Mouse (Mus musculus): Measurements from ENCODE around the gene Commd6. TPM values are rescaled to one million over a fixed set of nuclear protein-coding genes. Genes with fewer than 3 reads are reported as not detected.

Gene Commd6
- total RNA-seq (2017): 24.2 and 33.8 TPM in 2 replicates

DNA sequence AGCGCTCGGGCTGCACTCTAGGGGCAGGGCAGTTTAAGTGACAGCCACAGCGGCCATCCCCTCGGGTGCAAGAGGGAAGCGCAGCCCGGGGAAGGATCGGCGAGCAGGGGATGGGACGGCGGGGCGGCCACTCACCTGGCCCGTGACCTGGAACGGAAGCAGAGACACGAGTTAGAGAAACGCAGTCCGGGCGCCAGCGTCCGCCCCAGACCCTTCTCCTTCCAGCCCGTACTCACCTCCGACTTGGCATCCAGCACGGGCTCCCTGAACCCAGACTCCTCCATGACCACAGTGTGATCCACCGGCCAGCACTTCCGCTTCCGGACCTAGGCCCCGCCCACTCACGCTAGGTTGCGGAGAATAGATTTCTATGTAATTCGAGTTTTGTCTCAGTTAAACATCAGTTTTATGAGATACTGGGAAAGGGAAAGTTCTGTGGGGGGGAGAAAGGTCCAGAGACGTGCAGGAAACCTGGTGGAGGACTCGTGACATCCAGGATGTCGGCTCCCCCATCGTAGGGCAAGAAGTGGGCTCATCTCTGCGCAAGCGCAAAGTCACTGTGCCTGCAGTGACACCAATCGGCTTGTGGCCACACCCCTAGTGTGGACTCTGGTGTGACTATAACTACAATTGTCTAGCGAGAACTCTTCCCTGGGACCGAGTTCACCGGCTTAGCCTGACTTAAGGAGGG is at the start of gene Commd6:
TSS of gene Commd6 (minus strand) at position 534 of the 691 bp plus-strand sequence.
- peak; percentile 97 for ATAC-seq (replicated peaks; ENCODE audit: low read depth, poor library complexity, severe bottlenecking)

DNA sequence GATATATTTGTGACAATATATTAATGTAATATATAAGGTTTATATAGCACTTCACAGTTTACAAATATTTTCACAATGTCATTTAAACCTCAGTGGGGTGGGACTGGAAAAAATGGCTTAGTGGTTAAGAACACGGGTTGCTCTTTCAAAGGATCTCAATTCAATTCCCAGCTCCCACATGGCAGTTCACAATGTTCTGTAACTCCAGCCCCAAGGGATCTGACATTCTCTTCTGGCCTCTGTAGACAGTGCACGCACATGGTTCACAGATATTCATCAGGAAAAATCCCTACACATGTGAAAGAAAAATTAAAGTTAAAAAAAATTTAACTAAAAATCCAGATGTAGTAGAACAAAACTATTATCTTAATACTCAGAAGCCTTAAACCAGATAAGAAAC is 47.9 kb upstream of the Commd6 start:
- no peak for ATAC-seq (replicated peaks; ENCODE audit: low read depth, poor library complexity, severe bottlenecking)

DNA sequence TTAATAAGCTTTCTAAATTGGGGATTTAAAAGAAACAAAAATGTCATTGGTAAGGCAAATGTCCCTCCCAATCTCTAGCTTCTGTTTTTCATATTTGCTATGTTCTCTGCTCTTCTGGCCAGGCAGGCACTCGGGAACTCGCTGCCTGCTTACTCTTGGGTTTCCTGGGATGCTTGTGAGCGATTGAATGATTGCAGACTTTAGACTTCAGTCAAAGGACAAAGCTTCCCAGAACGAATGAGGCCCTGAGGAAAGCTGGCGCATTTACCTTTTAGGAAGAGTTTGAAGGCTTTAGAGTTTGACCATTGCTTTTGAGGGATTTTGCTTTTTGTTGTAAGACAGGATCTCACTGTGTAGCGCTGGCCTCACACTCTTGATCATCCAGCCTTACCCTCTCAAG is 47.2 kb upstream of the Commd6 start:
- ATAC-seq (replicated peaks; ENCODE audit: low read depth, poor library complexity, severe bottlenecking): no peak

DNA sequence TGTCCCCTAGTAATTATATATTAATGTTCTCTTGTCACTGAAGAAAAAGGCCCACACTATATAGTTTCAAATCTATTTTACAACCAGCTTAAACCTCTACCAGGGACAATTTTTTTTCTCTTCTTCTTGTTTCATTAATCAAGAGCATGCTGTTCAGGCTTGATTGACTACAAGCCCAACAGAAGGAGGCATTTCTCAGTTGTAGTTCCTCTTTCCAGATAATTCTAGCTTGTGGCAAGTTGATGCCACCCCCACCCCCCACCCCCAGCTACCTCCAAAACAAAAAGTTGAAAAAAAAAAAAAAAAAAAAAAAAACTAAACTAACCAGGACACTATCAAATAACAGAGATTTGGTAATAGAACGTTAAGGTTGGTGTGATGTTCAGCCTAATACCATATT is 31.7 kb upstream of the Commd6 start:
- 0 out of 2 replicates have a peak, but pooled peaks have one; percentile 42 for ATAC-seq (replicated peaks; ENCODE audit: low read depth, poor library complexity, severe bottlenecking)

DNA sequence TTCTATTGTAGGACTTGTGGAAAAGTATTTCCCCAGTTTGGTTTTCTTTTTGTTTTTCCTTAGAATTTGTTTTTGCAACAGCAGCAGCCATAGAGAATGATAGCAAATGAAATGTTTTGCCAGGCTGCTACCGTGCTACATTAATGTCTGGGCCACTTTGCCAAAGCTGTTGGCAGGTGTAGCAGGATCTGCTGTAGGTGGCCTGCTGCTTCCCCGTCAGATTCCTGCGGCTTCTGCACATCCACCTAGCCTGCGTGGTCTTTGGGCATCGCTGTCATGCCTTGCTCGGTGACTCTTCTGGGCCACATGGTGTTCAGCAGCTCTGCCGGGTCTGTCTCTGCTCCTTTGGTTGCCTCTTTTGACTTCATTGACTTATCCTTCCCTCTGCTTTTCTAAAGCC is 28.1 kb upstream of the Commd6 start:
- no peak for ATAC-seq (replicated peaks; ENCODE audit: low read depth, poor library complexity, severe bottlenecking)

DNA sequence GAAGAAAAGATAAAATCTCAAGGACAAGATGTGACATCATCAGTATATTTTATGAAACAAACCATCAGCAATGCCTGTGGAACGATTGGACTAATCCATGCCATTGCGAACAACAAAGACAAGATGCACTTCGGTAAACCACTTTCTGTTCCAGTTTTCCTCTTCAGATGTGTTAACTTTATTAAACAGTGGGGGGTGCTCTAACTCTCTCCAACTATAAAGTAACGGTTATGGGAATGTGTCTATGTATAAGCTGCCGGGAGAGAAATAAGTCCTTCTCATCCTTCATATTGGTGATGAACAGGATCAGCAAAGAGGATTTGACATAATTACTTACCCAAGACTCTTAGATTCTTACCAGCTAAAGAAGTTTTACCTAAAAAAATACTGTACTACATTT is 26.1 kb upstream of the Commd6 start:
- no peak for ATAC-seq (replicated peaks; ENCODE audit: low read depth, poor library complexity, severe bottlenecking)

DNA sequence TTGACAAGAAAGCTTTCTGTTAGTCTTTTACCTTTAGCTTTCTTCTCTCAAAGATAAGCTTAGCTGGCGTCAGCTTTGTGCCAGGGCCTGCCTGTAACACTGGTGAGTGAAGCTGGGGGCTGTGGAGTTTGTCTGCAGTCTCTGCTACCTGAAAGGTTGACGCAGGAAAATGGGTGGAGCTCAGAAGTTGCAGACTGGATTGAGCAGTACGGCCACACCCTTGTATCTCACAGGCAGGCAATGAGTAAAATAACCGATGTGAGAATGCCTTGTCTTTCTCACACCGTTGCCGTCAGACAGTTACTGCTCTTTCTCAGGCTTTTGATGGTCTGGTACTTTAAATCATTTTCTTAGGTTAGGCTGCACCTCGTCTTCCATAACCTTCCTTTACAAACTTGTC is 25.6 kb upstream of the Commd6 start:
- no peak for ATAC-seq (replicated peaks; ENCODE audit: low read depth, poor library complexity, severe bottlenecking)

DNA sequence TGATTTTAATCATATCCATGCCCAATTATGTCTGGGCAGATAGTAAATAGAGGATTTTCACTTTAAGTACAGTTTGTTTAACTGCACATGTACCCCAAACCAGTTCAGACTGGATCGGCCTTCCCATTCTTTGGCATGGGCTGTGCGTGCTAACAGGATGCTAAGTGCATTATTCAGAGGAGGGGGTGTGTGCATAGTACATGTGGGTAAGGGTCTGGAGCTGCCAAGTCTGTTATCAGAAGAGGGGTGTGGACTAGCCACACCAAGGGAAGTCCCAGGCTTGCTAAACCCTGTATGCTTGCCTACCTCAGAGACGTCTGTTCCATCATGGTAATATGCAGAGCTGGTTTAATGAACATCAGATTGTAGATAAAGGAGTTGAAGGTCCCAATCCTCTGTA is 23.8 kb upstream of the Commd6 start:
- no peak for ATAC-seq (replicated peaks; ENCODE audit: low read depth, poor library complexity, severe bottlenecking)

DNA sequence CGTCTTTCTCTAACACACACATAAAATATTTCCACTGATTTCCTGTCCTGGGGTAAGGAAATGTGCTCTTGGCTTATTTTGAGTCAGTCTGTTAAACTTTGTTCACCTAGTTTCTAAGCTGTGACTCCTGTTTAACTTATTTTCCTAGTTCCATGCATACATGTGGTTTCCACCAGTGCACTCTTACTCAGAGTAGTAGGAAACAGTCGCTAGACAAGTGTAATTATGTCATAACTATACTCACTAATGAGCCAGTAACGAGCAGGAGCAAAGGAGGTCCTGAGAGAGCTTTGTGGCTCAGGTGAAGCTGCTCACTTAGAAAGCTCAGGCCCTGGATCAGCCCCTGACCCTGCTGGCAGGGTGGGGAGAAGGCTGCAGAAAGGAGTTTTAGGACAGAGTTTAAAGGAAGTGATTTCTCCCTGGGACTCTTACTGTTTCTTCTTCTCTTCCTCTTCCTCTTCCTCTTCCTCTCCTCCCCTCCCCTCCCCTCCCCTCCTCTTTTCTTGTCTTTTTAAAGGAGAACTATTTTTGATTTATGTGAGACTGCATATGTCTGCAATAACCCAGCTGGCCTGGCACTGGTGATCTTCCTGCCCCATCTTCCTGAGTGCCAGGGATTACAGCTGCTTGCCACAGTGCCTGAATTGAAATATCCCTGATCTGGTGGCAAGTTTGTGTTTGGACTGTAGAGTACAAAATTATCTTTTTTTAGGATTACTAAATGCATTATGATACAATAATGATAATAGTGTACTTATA is 21.3 kb upstream of the Commd6 start:
- ATAC-seq (replicated peaks; ENCODE audit: low read depth, poor library complexity, severe bottlenecking): peak; percentile 53

DNA sequence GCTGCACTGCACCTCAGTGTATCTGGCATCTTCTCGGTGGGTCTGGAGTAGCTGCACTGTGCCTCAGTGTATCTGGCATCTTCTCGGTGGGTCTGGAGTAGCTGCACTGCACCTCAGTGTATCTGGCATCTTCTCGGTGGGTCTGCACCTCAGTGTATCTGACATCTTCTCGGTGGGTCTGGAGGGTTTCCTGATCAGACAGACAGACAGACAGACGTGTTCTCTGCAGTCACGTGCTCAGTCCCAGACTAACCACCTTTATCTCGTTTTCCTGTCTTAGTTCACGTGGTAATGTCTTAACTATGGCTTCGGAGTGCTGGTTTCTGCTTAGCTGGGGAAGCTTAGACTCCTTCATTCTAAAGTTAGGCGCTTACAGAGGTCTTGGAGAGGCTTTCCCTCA is 15.8 kb upstream of the Commd6 start:
- ATAC-seq (replicated peaks; ENCODE audit: low read depth, poor library complexity, severe bottlenecking): no peak

DNA sequence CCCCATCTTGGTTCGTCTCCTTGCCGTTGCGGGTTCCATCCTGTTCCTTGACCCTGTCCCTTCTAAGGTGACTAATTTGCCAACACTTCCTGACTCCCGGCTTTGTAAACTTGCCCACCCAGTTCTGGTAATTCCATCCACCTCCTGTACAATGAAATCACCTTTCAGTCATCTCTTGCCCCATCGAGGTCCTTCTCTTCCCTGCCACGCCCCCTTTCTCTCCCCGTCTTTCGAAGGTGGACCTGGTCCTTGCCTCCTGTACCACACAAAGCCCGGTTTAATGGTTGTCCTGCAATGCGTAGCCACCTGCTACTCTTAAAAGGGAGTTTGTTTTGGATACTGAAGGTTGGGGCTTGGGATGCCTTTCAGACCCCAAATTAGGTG is 14.0 kb upstream of the Commd6 start:
- peak; percentile 5 for ATAC-seq (replicated peaks; ENCODE audit: low read depth, poor library complexity, severe bottlenecking)

DNA sequence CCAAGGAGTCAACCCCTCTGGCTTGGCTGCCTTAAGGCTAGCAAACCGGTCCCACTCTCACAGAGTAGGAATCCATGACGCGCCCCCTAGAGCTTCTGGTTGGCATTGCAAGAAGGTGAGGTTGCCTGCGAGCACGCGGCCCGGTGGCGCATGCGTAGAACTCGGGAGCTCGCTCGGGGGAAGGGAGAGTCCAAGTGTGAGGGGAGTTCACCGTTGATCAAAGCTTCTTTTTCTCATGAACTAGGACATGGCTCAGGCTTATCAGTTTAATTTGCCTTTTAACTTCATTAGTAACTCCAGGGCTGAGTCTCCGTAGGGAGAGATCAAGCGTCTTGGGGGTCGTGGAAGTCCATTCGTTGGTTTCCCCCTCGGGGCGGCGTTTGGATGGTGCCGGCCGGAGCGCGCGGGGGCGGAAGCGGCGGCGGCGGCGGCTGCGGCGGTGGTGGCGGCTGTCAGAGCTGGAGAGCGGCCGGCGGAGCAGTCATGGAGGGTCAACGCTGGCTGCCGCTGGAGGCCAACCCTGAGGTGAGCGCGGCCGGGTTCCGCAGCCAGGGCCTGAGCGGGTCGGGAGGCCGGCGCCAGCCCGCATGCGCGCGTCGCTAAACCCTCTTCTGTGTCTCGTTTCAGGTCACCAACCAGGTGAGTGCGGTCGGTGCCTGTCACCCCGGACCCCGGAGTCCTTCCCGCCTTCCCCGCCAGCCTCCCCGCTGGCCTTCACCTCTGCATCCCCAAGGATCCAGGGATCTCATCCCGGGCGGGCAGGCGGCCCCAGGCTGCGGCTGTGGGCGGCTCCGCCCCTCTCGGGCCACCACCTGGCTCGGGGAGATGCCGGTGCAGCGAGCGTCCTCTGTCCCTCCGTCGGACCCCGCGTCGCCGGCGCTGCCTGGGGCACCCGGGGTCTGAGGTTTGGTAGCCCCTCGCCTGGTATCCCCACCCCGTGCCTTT is 13.4 kb upstream of the Commd6 start, which contains the start of gene Uchl3:
TSS of gene Uchl3 (plus strand) at position 387 of the 945 bp plus-strand sequence.
- peak; percentile 91 for ATAC-seq (replicated peaks; ENCODE audit: low read depth, poor library complexity, severe bottlenecking)

DNA sequence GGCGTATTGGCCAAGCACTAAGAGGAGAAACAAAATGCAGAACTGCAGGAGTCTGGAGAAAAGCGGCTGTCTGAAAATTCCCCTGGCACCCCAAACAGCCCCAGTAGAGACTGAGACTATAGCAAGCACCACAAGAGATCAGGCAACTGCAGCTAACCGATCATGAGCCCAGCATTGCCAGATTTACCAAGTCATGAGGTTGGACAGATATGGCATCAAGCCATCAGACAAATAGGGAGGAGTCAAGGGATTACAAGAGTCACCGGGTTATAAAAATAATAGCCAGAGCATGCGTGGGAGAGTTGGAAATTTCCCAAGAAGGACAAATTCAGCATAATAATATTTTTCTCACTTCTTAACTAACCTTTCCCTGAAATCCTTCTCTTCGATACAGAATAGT is 12.1 kb upstream of the Commd6 start:
- ATAC-seq (replicated peaks; ENCODE audit: low read depth, poor library complexity, severe bottlenecking): no peak

DNA sequence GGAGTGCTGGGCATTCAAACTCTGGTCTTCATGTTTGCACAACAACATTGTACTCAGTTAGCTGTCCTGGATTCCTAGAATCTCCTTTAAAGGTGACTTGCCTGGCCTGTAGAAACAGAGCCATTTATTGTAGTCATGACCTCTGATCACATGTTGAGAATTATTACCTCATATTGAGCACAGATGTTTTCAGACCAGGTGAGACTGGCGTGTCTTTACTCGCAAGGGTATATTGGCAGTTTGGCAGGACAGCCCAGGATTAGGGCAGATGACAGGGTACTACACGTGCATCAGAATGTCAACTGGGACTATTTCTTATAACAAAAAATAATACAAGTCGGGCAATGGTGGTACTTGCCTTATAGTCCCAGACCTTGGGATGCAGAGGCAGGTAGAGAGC is 10.1 kb upstream of the Commd6 start:
- no peak for ATAC-seq (replicated peaks; ENCODE audit: low read depth, poor library complexity, severe bottlenecking)

DNA sequence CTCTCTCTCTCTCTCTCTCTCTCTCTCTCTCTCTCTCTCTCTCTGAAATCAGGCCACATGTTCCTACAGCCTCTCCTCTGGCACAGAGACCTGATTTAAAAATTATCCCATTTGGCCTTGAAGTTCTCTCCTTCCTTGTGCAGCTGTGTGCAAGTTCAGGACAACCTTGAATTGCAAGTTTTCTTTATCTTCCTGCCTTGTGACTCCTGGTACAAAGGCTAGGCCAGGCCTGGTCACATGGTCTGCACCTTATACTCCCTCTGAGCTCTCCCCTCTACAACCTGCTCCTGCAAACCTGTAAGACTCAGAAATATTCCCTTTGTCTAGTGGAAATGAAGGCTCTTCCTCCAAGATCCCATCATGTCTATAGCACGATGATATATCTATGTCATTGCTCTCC is 4.5 kb upstream of the Commd6 start:
- ATAC-seq (replicated peaks; ENCODE audit: low read depth, poor library complexity, severe bottlenecking): no peak

DNA sequence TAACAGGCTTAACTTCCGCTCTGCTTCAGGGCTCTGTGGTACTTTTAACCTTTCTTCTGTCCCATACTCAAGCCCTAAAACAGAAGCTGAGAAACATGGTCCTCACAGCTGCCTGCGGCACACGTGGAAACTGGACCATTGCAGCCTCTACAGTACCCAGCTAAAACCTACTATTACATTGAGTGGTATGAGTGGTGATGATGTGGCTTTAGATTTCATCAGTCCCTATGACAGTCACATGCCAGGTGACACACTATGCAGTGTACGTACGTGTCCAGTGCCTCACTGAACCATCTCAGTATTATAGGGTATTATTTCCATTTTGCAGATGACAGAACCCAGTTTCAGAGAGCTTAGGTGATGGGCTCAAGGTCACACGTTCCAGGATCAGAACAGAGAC is 3.1 kb downstream of the Commd6 start:
- ATAC-seq (replicated peaks; ENCODE audit: low read depth, poor library complexity, severe bottlenecking): no peak

DNA sequence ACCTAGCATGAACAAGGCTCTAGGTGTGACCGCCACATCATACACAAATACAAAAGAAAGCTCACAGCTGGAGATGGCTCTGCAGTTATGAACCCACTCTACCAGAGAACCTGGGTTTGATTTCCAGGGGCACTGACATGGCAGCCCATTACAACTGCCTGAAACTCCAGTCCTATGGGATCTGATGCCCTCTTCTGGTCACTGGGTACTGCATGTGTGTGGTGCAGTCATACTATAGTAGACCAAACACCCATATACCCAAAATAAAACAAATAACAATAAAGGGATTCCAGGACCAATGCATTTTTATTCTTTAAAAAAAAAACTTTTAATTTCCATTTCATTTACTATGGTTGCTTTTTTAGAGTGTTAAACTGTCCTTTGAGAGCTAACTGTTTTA is 4.7 kb downstream of the Commd6 start:
- ATAC-seq (replicated peaks; ENCODE audit: low read depth, poor library complexity, severe bottlenecking): no peak

DNA sequence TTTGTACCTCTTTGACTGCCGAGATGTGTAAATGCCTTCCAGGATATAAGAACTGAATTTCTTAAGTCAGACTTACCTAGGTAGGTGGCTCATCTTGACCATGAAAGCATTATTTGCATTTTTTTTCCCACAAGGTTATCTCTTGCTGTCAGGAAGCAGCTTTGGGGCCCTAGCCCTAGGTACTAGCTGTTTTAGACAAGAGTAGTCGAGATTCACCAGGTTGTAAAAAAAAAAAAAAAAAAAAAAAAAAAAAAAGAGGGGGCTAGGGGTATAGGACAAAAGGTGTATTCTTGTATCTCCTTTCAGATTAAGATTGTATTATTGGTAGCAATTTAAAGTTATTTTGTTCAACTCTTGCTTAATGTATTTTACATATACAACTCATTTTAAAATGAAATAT is 9.9 kb downstream of the Commd6 start:
- ATAC-seq (replicated peaks; ENCODE audit: low read depth, poor library complexity, severe bottlenecking): no peak

DNA sequence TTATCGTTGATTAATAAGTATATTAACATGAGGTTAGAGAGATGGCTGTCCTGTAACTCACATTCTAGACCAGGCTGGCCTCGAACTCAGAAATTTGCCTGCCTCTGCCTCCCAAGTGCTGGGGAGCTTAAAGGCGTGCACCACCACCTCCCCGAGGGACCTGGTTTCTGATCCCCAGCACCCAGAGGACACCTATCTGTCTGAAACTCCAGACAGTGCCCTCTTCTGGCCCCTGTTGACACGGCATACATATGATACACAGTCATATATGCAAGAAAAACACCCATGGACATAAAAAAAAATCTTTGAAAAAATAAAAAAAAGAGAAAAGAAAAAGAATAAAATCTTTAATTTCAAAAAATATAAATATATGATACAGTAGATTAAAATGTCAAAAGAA is 22.8 kb downstream of the Commd6 start:
- peak; percentile 51; the same call in 1 of the 2 replicates for ATAC-seq (replicated peaks; ENCODE audit: low read depth, poor library complexity, severe bottlenecking)

DNA sequence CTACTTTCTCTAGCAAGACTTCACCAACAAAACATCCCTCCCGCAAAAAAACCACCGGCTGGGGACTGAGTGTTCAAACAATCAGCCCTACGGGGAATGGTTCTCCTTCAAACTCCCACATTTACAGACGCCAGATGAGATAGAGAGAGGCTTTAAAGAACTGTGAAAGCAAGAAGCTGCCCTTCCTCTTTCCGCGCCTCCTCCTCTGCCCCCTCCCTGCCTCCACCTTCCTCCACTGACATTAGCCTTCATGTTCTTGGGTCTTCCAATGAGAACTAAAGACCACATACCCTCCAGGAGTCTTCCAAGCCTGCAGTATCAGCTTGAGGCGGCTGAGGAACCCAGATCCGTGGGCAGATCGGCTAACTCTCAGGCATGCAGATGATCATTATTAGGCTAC is 24.3 kb downstream of the Commd6 start:
- ATAC-seq (replicated peaks; ENCODE audit: low read depth, poor library complexity, severe bottlenecking): peak; percentile 84

DNA sequence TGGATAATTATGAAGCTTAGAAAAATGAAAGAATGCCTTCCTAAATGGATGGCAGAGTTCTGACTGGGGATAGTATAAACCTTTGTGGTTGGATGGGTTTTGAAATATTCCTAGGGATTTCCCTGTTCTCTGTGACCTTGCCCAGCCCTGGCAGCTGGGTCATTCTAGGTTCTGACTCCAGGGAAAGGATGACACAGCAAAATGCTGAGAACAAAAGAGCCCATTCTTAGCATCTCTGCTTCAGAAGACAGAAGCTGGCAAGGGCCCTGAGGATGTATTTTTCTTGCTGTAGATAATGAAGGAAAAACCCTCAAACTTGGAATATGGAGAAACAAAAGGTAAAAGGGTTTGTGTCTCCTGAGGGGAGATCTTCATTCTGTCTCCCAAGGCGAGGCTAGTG is 27.3 kb downstream of the Commd6 start:
- no peak for ATAC-seq (replicated peaks; ENCODE audit: low read depth, poor library complexity, severe bottlenecking)
